Mouse (Mus musculus) hindbrain, embryonic 13.5 days (tissue): Measurements from ENCODE around the gene 4931423N10Rik. TPM values are rescaled to one million over a fixed set of nuclear protein-coding genes. Genes with fewer than 3 reads are reported as not detected.
"Not testable (repeated sequence)": the region's sequence is repeated elsewhere in the genome, so short reads cannot be mapped to it uniquely, and the experiment has no call there.

Experiments
- ATAC-seq: fragments of 200-750 bp; cut with Nextera tagmentation; 2 replicates; pipeline ENCODE4 v1.8.0; 2017; ENCODE audit warnings: moderate TSS enrichment; ENCODE audit not compliant: low FRiP score
- H3K27ac ChIP-seq: fragments of 300-500 bp; sonication (generic); 2 replicates; pipeline ENCODE4 v1.5.1; 2015; ENCODE audit warnings: inconsistent platforms, mild to moderate bottlenecking, moderate library complexity
- H3K27me3 ChIP-seq: fragments of 300-500 bp; sonication (generic); 2 replicates; pipeline ENCODE4 v1.6.1; 2015; ENCODE audit warnings: mild to moderate bottlenecking, inconsistent platforms
- H3K36me3 ChIP-seq: fragments of 300-500 bp; sonication (generic); 2 replicates; pipeline ENCODE4 v1.6.1; 2015; ENCODE audit warnings: mild to moderate bottlenecking, inconsistent platforms
- H3K4me1 ChIP-seq: fragments of 300-500 bp; sonication (generic); replicated peaks from 2 replicates; pipeline ENCODE4 v1.6.1; 2015; ENCODE audit warnings: inconsistent platforms
- H3K4me2 ChIP-seq: fragments of 300-500 bp; sonication (generic); 2 replicates; pipeline ENCODE4 v1.6.1; 2015; ENCODE audit warnings: inconsistent platforms, mild to moderate bottlenecking, moderate library complexity
- H3K4me3 ChIP-seq: fragments of 300-500 bp; sonication (generic); 2 replicates; pipeline ENCODE4 v1.5.1; 2015; ENCODE audit warnings: mild to moderate bottlenecking, inconsistent platforms
- H3K9ac ChIP-seq: fragments of 300-500 bp; sonication (generic); 2 replicates; pipeline ENCODE4 v1.6.1; 2015; ENCODE audit warnings: mild to moderate bottlenecking, inconsistent platforms
- H3K9me3 ChIP-seq: fragments of 300-500 bp; sonication (generic); 2 replicates; pipeline ENCODE4 v1.6.1; 2016; ENCODE audit warnings: inconsistent platforms
- WGBS: fragments of 180-500 bp; shearing (Covaris S2); methylation state at CpG from one replicate; pipeline ENCODE4 v1.1.7; 2015; 5-methylcytosine and 5-hydroxymethylcytosine counted together
- polyA plus RNA-seq: library from polyadenylated mRNA; unstranded; fragments of >200 nt; fragmentation: Nextera tagmentation; extraction: Ambion mirVana; gene quantifications from 2 replicates; pipeline ENCODE4 v1.2.1, GENCODE M21; 2015

Gene 4931423N10Rik
- not detected in 2 replicates for polyA plus RNA-seq

DNA sequence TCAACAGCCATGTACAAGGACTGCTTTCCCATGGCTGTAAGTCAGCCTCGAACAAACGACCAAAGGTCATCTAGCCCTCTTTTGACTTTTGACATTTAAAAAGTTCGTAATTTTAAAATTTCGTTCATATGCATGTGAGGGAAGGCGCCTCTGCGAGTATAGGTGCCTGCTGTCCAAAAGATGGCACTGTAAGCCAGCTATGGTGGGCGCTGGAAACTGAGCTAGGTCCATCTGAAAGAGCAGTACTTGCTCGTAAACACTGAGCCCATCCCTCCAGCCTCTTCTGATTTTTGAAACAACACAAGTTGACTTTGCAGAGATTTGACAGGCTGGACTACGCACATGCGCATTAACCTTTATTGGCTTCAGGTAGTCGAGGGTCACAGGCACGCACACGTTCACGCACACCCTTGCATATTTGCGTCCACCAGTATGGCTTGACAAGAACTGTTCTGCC, at the start of gene 4931423N10Rik:
4931423N10Rik (plus strand) TSS at position 407 of the 457 bp plus-strand sequence.
- Histone ChIP-seq H3K27ac (no peak within 1 kb of the TSS), H3K4me2 (no peak within 1 kb of the TSS), H3K27me3 (no peaks in the 10 kb centered on the region), H3K9ac (no peak within 1 kb of the TSS), H3K4me1 (no peaks in the 10 kb centered on the region), H3K36me3 (no peaks in the 10 kb centered on the region), H3K4me3 (no peak within 1 kb of the TSS), H3K9me3 (no peaks in the 10 kb centered on the region)
- WGBS: 84% methylated on average over 15 of the region's 15 CpGs
- no peak for ATAC-seq

GRCm38 (mm10) chr2:23172305-23172704, 35.0 kb upstream of the 4931423N10Rik start:
- peaks cover 77% of the 10 kb centered on the region for H3K36me3 ChIP-seq
- 92% methylated on average over 3 of the region's 3 CpGs for WGBS
- no peak for ATAC-seq

GRCm38 (mm10) chr2:23194366-23194765, 12.9 kb upstream of the 4931423N10Rik start:
- H3K4me2 ChIP-seq: no peak overlapping the region
- peaks cover 65% of the 10 kb centered on the region for H3K36me3 ChIP-seq
- no peaks in the 10 kb centered on the region for H3K27me3 ChIP-seq
- no peak overlapping the region for H3K9ac ChIP-seq
- 84% methylated on average over 1 of the region's 1 CpGs for WGBS
- no peak for ATAC-seq
- H3K27ac ChIP-seq: no peak overlapping the region
- H3K4me1 ChIP-seq: no peaks in the 10 kb centered on the region
- H3K4me3 ChIP-seq: no peak overlapping the region
- no peaks in the 10 kb centered on the region for H3K9me3 ChIP-seq

More at GRCm38 (mm10) chr2:23172305-23172704, 35.0 kb upstream of the 4931423N10Rik start:
- Histone ChIP-seq H3K4me3 (no peak overlapping the region), H3K27ac (no peak overlapping the region), H3K4me1 (no peaks in the 10 kb centered on the region), H3K9ac (no peak overlapping the region), H3K27me3 (no peaks in the 10 kb centered on the region), H3K9me3 (no peaks in the 10 kb centered on the region), H3K4me2 (no peak overlapping the region)

DNA sequence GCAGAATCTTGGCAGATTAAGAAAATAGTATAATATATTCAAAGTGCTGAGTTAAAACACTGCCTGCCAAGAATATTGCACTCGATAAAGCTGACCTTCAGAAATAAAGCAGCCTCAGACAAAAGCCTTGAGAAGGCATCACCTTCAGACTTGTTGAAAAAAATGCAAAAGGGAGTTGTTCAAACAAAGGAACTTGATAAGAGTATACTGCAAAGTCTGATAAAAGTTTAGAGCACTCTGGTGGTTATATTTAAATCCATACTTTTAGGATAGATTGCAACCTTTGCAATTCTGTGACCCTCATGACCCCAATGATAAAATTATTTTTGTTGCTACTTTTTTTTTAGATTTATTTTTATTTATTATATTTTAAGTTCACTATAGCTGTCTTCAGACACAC, 6.2 kb upstream of the 4931423N10Rik start:
- 96% methylated on average over 1 of the region's 1 CpGs for WGBS
- no peak for ATAC-seq
- Histone ChIP-seq H3K36me3 (peaks cover 28% of the 10 kb centered on the region), H3K9ac (no peak overlapping the region), H3K4me2 (no peak overlapping the region), H3K4me3 (no peak overlapping the region), H3K4me1 (no peaks in the 10 kb centered on the region), H3K9me3 (no peaks in the 10 kb centered on the region), H3K27ac (no peak overlapping the region), H3K27me3 (no peaks in the 10 kb centered on the region)

DNA sequence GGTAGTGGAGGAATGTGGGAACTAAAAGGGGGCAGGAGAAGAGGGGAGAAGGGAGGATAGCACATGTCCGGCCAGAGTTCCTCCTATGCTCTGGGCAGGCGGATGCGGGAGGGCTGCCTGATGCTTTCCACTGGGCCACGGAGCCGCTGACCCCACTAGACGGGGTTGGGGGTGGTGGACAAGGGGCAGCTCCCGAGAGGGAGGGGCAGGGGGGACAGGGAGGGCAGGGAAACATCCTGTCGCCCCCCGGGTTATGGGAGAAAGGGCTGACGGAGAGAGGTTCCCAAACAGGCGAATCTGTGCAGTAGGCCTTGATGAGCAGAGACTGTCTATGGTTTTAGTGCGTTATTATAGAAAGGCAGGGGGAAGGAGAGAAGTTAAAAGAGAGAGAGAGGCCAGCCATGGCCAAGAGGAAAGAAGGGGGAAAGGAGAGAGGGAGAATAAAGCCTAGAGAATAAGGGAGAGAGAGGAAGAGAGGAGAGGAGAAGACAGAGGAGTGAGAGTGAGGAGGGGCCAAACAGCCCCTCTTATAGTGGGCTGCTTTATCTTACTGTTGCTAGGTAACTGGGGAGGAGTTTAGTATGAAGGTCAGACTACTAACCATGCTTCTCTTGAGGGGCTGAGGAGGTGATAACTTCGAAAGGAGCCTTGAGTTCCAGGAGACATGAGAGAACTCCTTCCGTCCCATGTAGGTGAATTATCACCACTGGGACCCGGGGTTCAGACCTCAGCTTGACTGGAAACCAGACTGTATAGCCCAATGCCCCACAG, 4.2 kb upstream of the 4931423N10Rik start:
- peak; percentile 59 for ATAC-seq
- H3K27ac ChIP-seq: no peak overlapping the region
- peaks cover 21% of the 10 kb centered on the region for H3K36me3 ChIP-seq
- no peaks in the 10 kb centered on the region for H3K27me3 ChIP-seq
- H3K4me3 ChIP-seq: no peak overlapping the region
- H3K9ac ChIP-seq: no peak overlapping the region
- no peak overlapping the region for H3K4me2 ChIP-seq
- WGBS: 62% methylated on average over 15 of the region's 15 CpGs
- H3K9me3 ChIP-seq: no peaks in the 10 kb centered on the region
- H3K4me1 ChIP-seq: no peaks in the 10 kb centered on the region

DNA sequence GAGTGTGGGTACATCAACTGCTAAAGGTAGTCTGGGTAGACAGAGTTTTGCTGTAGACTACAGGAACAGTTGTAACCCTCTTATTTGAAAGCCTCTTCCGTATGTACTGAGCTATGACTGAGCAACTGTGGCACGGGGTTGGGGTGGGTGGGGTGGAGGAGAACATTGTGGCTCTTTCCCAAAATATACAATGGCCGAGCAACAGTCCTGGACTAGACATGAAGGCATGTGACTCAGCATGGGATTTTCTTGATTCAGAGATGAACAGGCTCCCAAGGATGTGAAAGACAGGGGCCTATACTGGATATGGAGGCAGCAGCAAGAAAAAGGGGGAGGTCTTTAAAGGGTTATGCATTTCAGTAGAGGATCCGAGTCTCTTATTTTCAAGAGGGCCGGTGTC, 6.4 kb downstream of the 4931423N10Rik start:
- Histone ChIP-seq H3K27ac (no peak overlapping the region), H3K27me3 (no peaks in the 10 kb centered on the region), H3K9ac (no peak overlapping the region), H3K4me3 (no peak overlapping the region), H3K4me1 (no peaks in the 10 kb centered on the region), H3K9me3 (no peaks in the 10 kb centered on the region), H3K4me2 (no peak overlapping the region), H3K36me3 (no peaks in the 10 kb centered on the region)
- 91% methylated on average over 5 of the region's 5 CpGs for WGBS
- no peak for ATAC-seq

GRCm38 (mm10) chr2:23225199-23225598, 17.9 kb downstream of the 4931423N10Rik start:
- H3K4me3 ChIP-seq: no peak overlapping the region
- ATAC-seq: no peak
- H3K9me3 ChIP-seq: no peaks in the 10 kb centered on the region
- no peaks in the 10 kb centered on the region for H3K27me3 ChIP-seq
- H3K4me2 ChIP-seq: no peak overlapping the region
- no peaks in the 10 kb centered on the region for H3K36me3 ChIP-seq
- H3K27ac ChIP-seq: no peak overlapping the region
- WGBS: 62% methylated on average over 6 of the region's 7 CpGs
- H3K9ac ChIP-seq: peak overlapping the region; percentile 29; the same call in 1 of the 2 replicates
- H3K4me1 ChIP-seq: no peaks in the 10 kb centered on the region

GRCm38 (mm10) chr2:23228463-23228862, 21.2 kb downstream of the 4931423N10Rik start:
- Histone ChIP-seq H3K4me3 (no peak overlapping the region), H3K4me1 (no peaks in the 10 kb centered on the region), H3K4me2 (no peak overlapping the region), H3K27me3 (0 out of 2 replicates have a peak, but pooled peaks cover 3% of the 10 kb centered on the region), H3K9me3 (no peaks in the 10 kb centered on the region), H3K36me3 (no peaks in the 10 kb centered on the region), H3K27ac (no peak overlapping the region), H3K9ac (no peak overlapping the region)
- WGBS: 69% methylated on average over 2 of the region's 2 CpGs
- ATAC-seq: no peak

- Histone ChIP-seq H3K4me2 (peak overlapping the region; percentile 58), H3K36me3 (no peaks in the 10 kb centered on the region), H3K9ac (peak overlapping the region; percentile 66), H3K27me3 (0 out of 2 replicates have a peak, but pooled peaks cover 3% of the 10 kb centered on the region), H3K4me1 (no peaks in the 10 kb centered on the region), H3K4me3 (peak overlapping the region; percentile 49), H3K27ac (no peak overlapping the region), H3K9me3 (no peaks in the 10 kb centered on the region)
- under 1% methylated on average over 31 of the region's 50 CpGs for WGBS
- ATAC-seq: peak; percentile 78
Observed at GRCm38 (mm10) chr2:23234065-23234773, 26.9 kb downstream of the 4931423N10Rik start.

GRCm38 (mm10) chr2:23290991-23291390, 83.7 kb downstream of the 4931423N10Rik start:
- not testable (repeated sequence) for ATAC-seq, H3K9ac ChIP-seq

GRCm38 (mm10) chr2:23314869-23315268, 107.6 kb downstream of the 4931423N10Rik start:
- Histone ChIP-seq H3K9ac (no peak overlapping the region), H3K4me3 (no peak overlapping the region), H3K36me3 (no peaks in the 10 kb centered on the region), H3K4me1 (no peaks in the 10 kb centered on the region), H3K4me2 (no peak overlapping the region), H3K27ac (no peak overlapping the region), H3K9me3 (no peaks in the 10 kb centered on the region), H3K27me3 (0 out of 2 replicates have a peak, but pooled peaks cover 3% of the 10 kb centered on the region)
- 11% methylated on average over 1 of the region's 1 CpGs for WGBS
- ATAC-seq: no peak

More at GRCm38 (mm10) chr2:23290991-23291390, 83.7 kb downstream of the 4931423N10Rik start:
- not testable (repeated sequence) for H3K27me3 ChIP-seq, H3K27ac ChIP-seq, H3K36me3 ChIP-seq, H3K4me1 ChIP-seq, H3K9me3 ChIP-seq, H3K4me2 ChIP-seq, H3K4me3 ChIP-seq
- 59% methylated on average over 19 of the region's 19 CpGs for WGBS
